Mouse (Mus musculus) MEL (cell line): ENCODE measurements at regions not wholly inside any gene's neighbourhood (a gene's known extent, or its start where the extent isn't known, plus 50 kb on each side); places are given as distances from the start of the nearest gene placed in this dataset.

ENCODE experiments used
- DNase-seq: peaks from one replicate; pipeline ENCODE4 v3.0.0; 2011; ENCODE audit warnings: low read depth, low spot score
- H3K27ac ChIP-seq: 2 replicates; pipeline ENCODE4 v1.5.1; 2012; ENCODE audit warnings: low read depth, mild to moderate bottlenecking, control low read depth, low read length, moderate library complexity; ENCODE audit not compliant: control insufficient read depth
- H3K27me3 ChIP-seq, 2 experiments: fragments of 150-350 bp in 1 of 2; sonication (generic) in 1 of 2; 2 replicates each; pipeline ENCODE4 v1.6.1; 2012; ENCODE audit warnings: low read length in 2 of 2, mild to moderate bottlenecking in 2 of 2, improper control_type of control experiment in 1 of 2, moderate library complexity in 1 of 2; ENCODE audit not compliant: insufficient read depth in 2 of 2, control insufficient read depth in 1 of 2
- H3K36me3 ChIP-seq, 2 experiments: 2 replicates each; pipeline ENCODE4 v1.6.1; 2012 to 2014; ENCODE audit warnings: low read length in 2 of 2, improper control_type of control experiment in 1 of 2, inconsistent platforms in 1 of 2, mild to moderate bottlenecking in 1 of 2; ENCODE audit not compliant: insufficient read depth in 2 of 2, control insufficient read depth in 1 of 2
- H3K4me1 ChIP-seq, 2 experiments: fragments of 150-350 bp in 1 of 2; sonication (generic) in 1 of 2; 2 replicates each; pipeline ENCODE4 v1.6.1; 2012; ENCODE audit warnings: low read length in 2 of 2, improper control_type of control experiment in 1 of 2, mild to moderate bottlenecking in 1 of 2; ENCODE audit not compliant: insufficient read depth in 2 of 2, control insufficient read depth in 1 of 2
- H3K4me3 ChIP-seq, 2 experiments: fragments of 150-350 bp in 1 of 2; sonication (generic) in 1 of 2; 2 replicates each; pipeline ENCODE4 v1.5.1; 2012; ENCODE audit warnings: low read depth in 2 of 2, low read length in 2 of 2, mild to moderate bottlenecking in 2 of 2, moderate library complexity in 2 of 2, control low read depth in 1 of 2, improper control_type of control experiment in 1 of 2; ENCODE audit not compliant: control insufficient read depth in 1 of 2, insufficient read depth in 1 of 2
- H3K79me2 ChIP-seq: 2 replicates; pipeline ENCODE4 v1.6.1; 2012; ENCODE audit warnings: mild to moderate bottlenecking, low read length, moderate library complexity; ENCODE audit not compliant: control insufficient read depth, poor library complexity, insufficient read depth
- H3K9ac ChIP-seq: 2 replicates; pipeline ENCODE4 v1.6.1; 2012; ENCODE audit warnings: low read depth, mild to moderate bottlenecking, control low read depth, low read length, moderate library complexity; ENCODE audit not compliant: control insufficient read depth, poor library complexity, severe bottlenecking
- H3K9me3 ChIP-seq: fragments of 150-350 bp; sonication (generic); replicated peaks from 2 replicates; pipeline ENCODE4 v1.6.1; 2012; ENCODE audit warnings: mild to moderate bottlenecking, low read length, improper control_type of control experiment, moderate library complexity; ENCODE audit not compliant: insufficient read depth
- BHLHE40 ChIP-seq: IDR thresholded peaks from 2 replicates; pipeline ENCODE4 v1.6.1; 2012; ENCODE audit warnings: low read depth, mild to moderate bottlenecking, inconsistent platforms, low read length, improper control_type of control experiment, borderline replicate concordance
- CHD1 ChIP-seq: IDR thresholded peaks from 2 replicates; pipeline ENCODE4 v1.6.1; 2012; ENCODE audit warnings: low read depth, mild to moderate bottlenecking, inconsistent platforms, low read length, improper control_type of control experiment
- CHD2 ChIP-seq: IDR thresholded peaks from 2 replicates; pipeline ENCODE4 v1.6.1; 2011; ENCODE audit warnings: low read length, improper control_type of control experiment
- CTCF ChIP-seq, 3 experiments: IDR thresholded peaks in 2 of 3; conservative IDR thresholded peaks in 1 of 3; 2 replicates each; pipeline ENCODE4 v1.5.1; 2011 to 2012; ENCODE audit warnings: low read length in 3 of 3, low read depth in 2 of 3, mild to moderate bottlenecking in 2 of 3, improper control_type of control experiment in 1 of 3, inconsistent platforms in 1 of 3, mixed read lengths in 1 of 3, moderate library complexity in 1 of 3; ENCODE audit not compliant: control insufficient read depth in 1 of 3, insufficient read depth in 1 of 3, poor library complexity in 1 of 3, severe bottlenecking in 1 of 3
- ETS1 ChIP-seq: IDR thresholded peaks from 2 replicates; pipeline ENCODE4 v1.6.1; 2012; ENCODE audit warnings: low read depth, mild to moderate bottlenecking, inconsistent platforms, low read length, improper control_type of control experiment, moderate library complexity
- GABPA ChIP-seq: IDR thresholded peaks from 2 replicates; pipeline ENCODE4 v1.6.1; 2012; ENCODE audit warnings: low read depth, mild to moderate bottlenecking, inconsistent platforms, low read length, improper control_type of control experiment, moderate library complexity
- GATA1 ChIP-seq: IDR thresholded peaks from 2 replicates; pipeline ENCODE4 v1.6.1; 2011; ENCODE audit warnings: low read depth, low read length, improper control_type of control experiment
- HCFC1 ChIP-seq: IDR thresholded peaks from 2 replicates; pipeline ENCODE4 v1.6.1; 2012; ENCODE audit warnings: low read depth, mild to moderate bottlenecking, inconsistent platforms, low read length, improper control_type of control experiment, moderate library complexity
- KAT2A ChIP-seq: conservative IDR thresholded peaks from 2 replicates; pipeline ENCODE4 v1.6.1; 2012; ENCODE audit warnings: low read depth, low read length, improper control_type of control experiment, inconsistent platforms
- MAFK ChIP-seq: IDR thresholded peaks from 2 replicates; pipeline ENCODE4 v1.6.1; 2011; ENCODE audit warnings: low read depth, mild to moderate bottlenecking, low read length, improper control_type of control experiment, borderline replicate concordance
- MAX ChIP-seq: IDR thresholded peaks from 2 replicates; pipeline ENCODE4 v1.6.1; 2011; ENCODE audit warnings: low read length, improper control_type of control experiment
- MAZ ChIP-seq: IDR thresholded peaks from 2 replicates; pipeline ENCODE4 v1.6.1; 2012; ENCODE audit warnings: low read depth, mild to moderate bottlenecking, inconsistent platforms, low read length, improper control_type of control experiment
- MEF2A ChIP-seq: IDR thresholded peaks from 2 replicates; pipeline ENCODE4 v1.6.1; 2014; ENCODE audit warnings: low read depth, mild to moderate bottlenecking, inconsistent platforms, low read length, improper control_type of control experiment; ENCODE audit not compliant: poor library complexity, insufficient replicate concordance, severe bottlenecking; ENCODE audit errors: extremely low read depth
- MXI1 ChIP-seq: IDR thresholded peaks from 2 replicates; pipeline ENCODE4 v1.6.1; 2011; ENCODE audit warnings: mild to moderate bottlenecking, low read depth, low read length, improper control_type of control experiment
- MYC ChIP-seq: IDR thresholded peaks from 2 replicates; pipeline ENCODE4 v1.6.1; 2011; ENCODE audit warnings: low read depth, mild to moderate bottlenecking, low read length, improper control_type of control experiment, moderate library complexity
- NELFE ChIP-seq: IDR thresholded peaks from 2 replicates; pipeline ENCODE4 v1.6.1; 2011; ENCODE audit warnings: low read depth, low read length, improper control_type of control experiment
- POLR2A ChIP-seq, 2 experiments: IDR thresholded peaks; 2 replicates each; pipeline ENCODE4 v1.6.1; 2011 to 2012; ENCODE audit warnings: low read length in 2 of 2, mild to moderate bottlenecking in 2 of 2, control low read depth in 1 of 2, improper control_type of control experiment in 1 of 2, low read depth in 1 of 2, moderate library complexity in 1 of 2; ENCODE audit not compliant: control insufficient read depth in 1 of 2, insufficient read depth in 1 of 2, poor library complexity in 1 of 2
- SMC3 ChIP-seq: IDR thresholded peaks from 2 replicates; pipeline ENCODE4 v1.6.1; 2011; ENCODE audit warnings: low read depth, low read length, improper control_type of control experiment
- TAL1 ChIP-seq: IDR thresholded peaks from 2 replicates; pipeline ENCODE4 v1.6.1; 2012; ENCODE audit warnings: mild to moderate bottlenecking, inconsistent platforms, low read length, moderate library complexity, mixed read lengths
- TCF12 ChIP-seq: IDR thresholded peaks from 2 replicates; pipeline ENCODE4 v1.6.1; 2014; ENCODE audit warnings: low read depth, mild to moderate bottlenecking, inconsistent platforms, low read length, improper control_type of control experiment, moderate library complexity
- ZNF384 ChIP-seq: IDR thresholded peaks from 2 replicates; pipeline ENCODE4 v1.6.1; 2012; ENCODE audit warnings: low read depth, mild to moderate bottlenecking, inconsistent platforms, low read length, improper control_type of control experiment

GRCm38 (mm10) chr5:44319626-44320025 is 93.2 kb upstream of the Tapt1 start:
- Histone ChIP-seq H3K27ac (no peak overlapping the region), H3K9ac (no peak overlapping the region), H3K4me1 (no peaks in the 10 kb centered on the region), H3K9me3 (no peaks in the 10 kb centered on the region), H3K79me2 (no peaks in the 10 kb centered on the region), H3K4me3 (no peak overlapping the region), H3K36me3 (no peaks in the 10 kb centered on the region), H3K27me3 (no peaks in the 10 kb centered on the region)
- no peak for TF ChIP-seq MEF2A
- TF ChIP-seq MAFK = peak; percentile 48; the same call in 1 of the 2 replicates
- no peak for DNase-seq

- peak; percentile 49 for DNase-seq
- Histone ChIP-seq H3K9ac (no peak overlapping the region), H3K79me2 (no peaks in the 10 kb centered on the region), H3K36me3 (no peaks in the 10 kb centered on the region), H3K27me3 (no peaks in the 10 kb centered on the region), H3K4me1 (peaks cover 2 to 3% of the 10 kb centered on the region in 2 experiments; a peak in 2 of 4 replicates), H3K4me3 (no peak overlapping the region), H3K27ac (no peak overlapping the region), H3K9me3 (no peaks in the 10 kb centered on the region)
- TF ChIP-seq MXI1 = 0 out of 2 replicates have a peak, but pooled peaks have one; percentile 51
- TF ChIP-seq MAX = peak; percentile 97
- no peak for TF ChIP-seq GATA1
- no peak for TF ChIP-seq CHD2
- no peak for TF ChIP-seq HCFC1
- peak; percentile 92 for TF ChIP-seq MYC
- 0 out of 2 replicates have a peak, but pooled peaks have one; percentile 38 for TF ChIP-seq ZNF384
- TF ChIP-seq ETS1 = no peak
- TF ChIP-seq BHLHE40 = peak; percentile 91
Measured at GRCm38 (mm10) chr5:44306769-44307557, 80.5 kb upstream of the Tapt1 start.

- H3K27ac ChIP-seq = no peak overlapping the region
- no peaks in the 10 kb centered on the region for H3K36me3 ChIP-seq
- H3K9ac ChIP-seq = no peak overlapping the region
- H3K4me3 ChIP-seq = no peak overlapping the region
- peak; percentile 86 for DNase-seq
- peaks cover 2 to 3% of the 10 kb centered on the region in 2 experiments; a peak in 2 of 4 replicates for H3K4me1 ChIP-seq
- no peaks in the 10 kb centered on the region for H3K27me3 ChIP-seq
- H3K9me3 ChIP-seq = no peaks in the 10 kb centered on the region
- no peaks in the 10 kb centered on the region for H3K79me2 ChIP-seq
- TF ChIP-seq TCF12 = peak; percentile 27; the same call in 1 of the 2 replicates
- no peak for TF ChIP-seq MXI1
- no peak for TF ChIP-seq POLR2A (IDR thresholded peaks at IDR 0.05; ENCODE audit: control insufficient read depth in 1 of 2, insufficient read depth in 1 of 2, low read depth in 1 of 2, low read length in 2 of 2, poor library complexity in 1 of 2)
- TF ChIP-seq CHD1 = no peak
- TF ChIP-seq TAL1 = no peak
- TF ChIP-seq SMC3 = peak; percentile 96
- TF ChIP-seq GABPA = no peak
- TF ChIP-seq NELFE = no peak
- TF ChIP-seq ZNF384 = no peak
- TF ChIP-seq CHD2 = no peak
- 0 out of 2 replicates have a peak, but pooled peaks have one; percentile 12 for TF ChIP-seq BHLHE40
- TF ChIP-seq MAFK = no peak
- TF ChIP-seq MAZ = peak; percentile 35; the same call in 1 of the 2 replicates
- no peak for TF ChIP-seq KAT2A
- peak; percentile 80 to 94 (median 81) for TF ChIP-seq CTCF (IDR thresholded peaks at IDR 0.05 in 2 of 3, conservative IDR thresholded peaks at IDR 0.05 in 1 of 3; ENCODE audit: control insufficient read depth in 1 of 3, insufficient read depth in 1 of 3, low read depth in 2 of 3, low read length in 3 of 3, poor library complexity in 1 of 3, severe bottlenecking in 1 of 3)
- TF ChIP-seq HCFC1 = 0 out of 2 replicates have a peak, but pooled peaks have one; percentile 19
- no peak for TF ChIP-seq GATA1
Measured at GRCm38 (mm10) chr5:44303886-44304855, 77.7 kb upstream of the Tapt1 start.
